In the genomic region with DNA sequence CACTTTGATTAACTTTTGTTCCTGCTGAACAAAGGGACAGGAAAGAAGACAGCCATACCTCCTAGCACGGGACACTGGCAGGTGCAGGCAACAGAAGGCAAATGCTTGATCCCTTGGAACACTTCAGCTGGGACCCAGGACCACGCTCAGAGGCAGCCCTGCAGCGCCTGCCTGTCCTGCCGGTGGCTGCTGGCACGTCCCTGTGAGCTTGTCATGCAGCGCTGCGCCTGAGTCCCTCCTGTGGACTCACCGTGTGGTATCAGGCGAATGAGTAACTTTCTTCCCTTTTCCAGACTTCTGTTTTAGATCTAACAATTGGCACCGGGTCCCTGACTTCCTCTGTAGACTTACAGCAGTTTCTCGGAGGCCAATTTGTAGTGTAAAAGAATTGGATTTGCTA, we compare ENCODE assay signal across 9 mouse cellular contexts. TPM values are rescaled to one million over a fixed set of nuclear protein-coding genes. Genes with fewer than 3 reads are reported as not detected.
DNase-seq lines count a peak whose midpoint lies in the region; ATAC-seq lines count a peak whose summit lies in the region.
"Had no signal": no experiment of that assay in that cellular context is flagged by ENCODE, and none has a peak within 500 bp of the region (broad histone marks: within the 10 kb centered on the region; RNA-seq: fewer than 3 reads in every experiment).

A gene (minus strand): TSS at position 293 of the 400 bp plus-strand sequence.

- peak; percentile 42 for DNase-seq in left cerebral cortex, postnatal 4 days
- no peak for DNase-seq in left cerebral cortex, adult 18-20 months (ENCODE audit: low spot score in 2 of 2)
- DNase-seq in hindbrain, embryonic 10.5 days (ENCODE audit: low spot score): peak; percentile 45
- DNase-seq in limb, embryonic 11.5 days (ENCODE audit: low spot score): peak; percentile 36
- DNase-seq in retina, embryonic 14.5 days (ENCODE audit: low spot score): peak; percentile 31
- DNase-seq in Muller cell, postnatal 12 days (ENCODE audit: inconsistent ontology term): no peak
- no peak for DNase-seq in thymus, postnatal 10 days (ENCODE audit: low spot score in 2 of 2)
- no peak for DNase-seq in left cerebral cortex, postnatal 14 days (ENCODE audit: low spot score in 2 of 2)
- DNase-seq: heart, postnatal 10 days had no signal

- H3K27me3 ChIP-seq in hindbrain, embryonic 10.5 days (ENCODE audit: insufficient read depth, poor library complexity, severe bottlenecking): no peaks in the 10 kb centered on the region
- no peaks in the 10 kb centered on the region for H3K27me3 ChIP-seq in limb, embryonic 11.5 days (ENCODE audit: control insufficient read depth, insufficient read depth, low read length)

- no peak for ATAC-seq in limb, embryonic 11.5 days (ENCODE audit: insufficient number of reproducible peaks, low FRiP score, low TSS enrichment, low read depth)

- H3K9me3 ChIP-seq in hindbrain, embryonic 10.5 days: no peaks in the 10 kb centered on the region
- no peaks in the 10 kb centered on the region for H3K9me3 ChIP-seq in limb, embryonic 11.5 days (ENCODE audit: control insufficient read depth, low read length)

- peaks cover 35% of the 10 kb centered on the region for H3K4me1 ChIP-seq in hindbrain, embryonic 10.5 days (replicated peaks)
- peaks cover 5% of the 10 kb centered on the region; the same call in 1 of the 2 replicates for H3K4me1 ChIP-seq in limb, embryonic 11.5 days (ENCODE audit: control insufficient read depth, insufficient read depth, low read length)

- no peaks in the 10 kb centered on the region for H3K36me3 ChIP-seq in hindbrain, embryonic 10.5 days
- H3K36me3 ChIP-seq in limb, embryonic 11.5 days (ENCODE audit: control insufficient read depth, insufficient read depth, low read length): no peaks in the 10 kb centered on the region

- H3K4me2 ChIP-seq in limb, embryonic 11.5 days (ENCODE audit: low read depth, severe bottlenecking): no peak within 1 kb of the TSS; the same call in 1 of the 2 replicates

- WGBS in hindbrain, embryonic 10.5 days: 26% methylated on average over 11 of the region's 11 CpGs
- WGBS in limb, embryonic 11.5 days: 41% methylated on average over 11 of the region's 11 CpGs

- peak within 1 kb of the TSS; percentile 22; the same call in 1 of the 2 replicates for H3K4me3 ChIP-seq in hindbrain, embryonic 10.5 days
- H3K4me3 ChIP-seq in limb, embryonic 11.5 days (ENCODE audit: low read depth, low read length): no peak within 1 kb of the TSS

- peak within 1 kb of the TSS; percentile 86 for H3K27ac ChIP-seq in hindbrain, embryonic 10.5 days
- H3K27ac ChIP-seq in limb, embryonic 11.5 days (replicated peaks; ENCODE audit: low read depth, low read length): no peak within 1 kb of the TSS

- intact Hi-C loops in left cerebral cortex, postnatal 4 days (cut with DNase I): no loop called here
- intact Hi-C loops in left cerebral cortex, postnatal 14 days (cut with DNase I): no loop called here

- no peak within 1 kb of the TSS for H3K9ac ChIP-seq in limb, embryonic 11.5 days (ENCODE audit: low read length)

RNA-seq across cellular contexts. Expression of the gene that starts here (rescaled TPM):
- 1 to 10 TPM; 1.3 to 2.8 TPM for total RNA-seq in left cerebral cortex, postnatal 4 days (2021)
- total RNA-seq in left cerebral cortex, adult 18-20 months (2021): under 1 TPM in 1 of 2 experiments, not detected in 1; 0.19 TPM
- 9.3 and 11.4 TPM in 2 replicates for polyA plus RNA-seq in hindbrain, embryonic 10.5 days (2016; fragmentation: Nextera tagmentation; extraction: Ambion mirVana)
- polyA plus RNA-seq in limb, embryonic 11.5 days (2014; fragmentation: Nextera tagmentation; extraction: Ambion mirVana): 0.77 and 1.1 TPM in 2 replicates
- under 1 TPM; 0.15 to 0.20 TPM for total RNA-seq in left cerebral cortex, postnatal 14 days (2021)

Comparison
In these comparisons a context has a peak if more than half of its experiments do, and no peak if none do; other contexts are left out.
1. DNase-seq: peak in left cerebral cortex, postnatal 4 days (single experiment), hindbrain, embryonic 10.5 days (single experiment), limb, embryonic 11.5 days (single experiment) and retina, embryonic 14.5 days (single experiment); none in left cerebral cortex, adult 18-20 months (0 of 2), Muller cell, postnatal 12 days (single experiment), thymus, postnatal 10 days (0 of 2) and left cerebral cortex, postnatal 14 days (0 of 2).